Mouse (Mus musculus): Measurements from ENCODE around the gene Fgd2.

- TF ChIP-seq POLR2A (IDR thresholded peaks at IDR 0.05; ENCODE audit: low read depth, low read length), result no peak
- TF ChIP-seq CTCF (IDR thresholded peaks at IDR 0.05; ENCODE audit: borderline replicate concordance, insufficient read depth, low read length), result no peak
Measured at GRCm38 (mm10) chr17:29356479-29356856, 4.2 kb upstream of the Fgd2 start.

Data from embryonic fibroblast, embryonic 13.5 days (primary cell).